Mouse (Mus musculus) midbrain, embryonic 16.5 days (tissue): ENCODE results near the gene Bicra. TPM values are rescaled to one million over a fixed set of nuclear protein-coding genes. Genes with fewer than 3 reads are reported as not detected.

Experiments
- ATAC-seq: fragments of 200-750 bp; cut with Nextera tagmentation; 2 replicates; pipeline ENCODE4 v1.8.0; 2017; ENCODE audit warnings: moderate TSS enrichment
- H3K27ac ChIP-seq: fragments of 300-500 bp; sonication (generic); 2 replicates; pipeline ENCODE4 v1.5.1; 2014; ENCODE audit warnings: mild to moderate bottlenecking, low read length, mixed read lengths
- H3K27me3 ChIP-seq: fragments of 300-500 bp; sonication (generic); 2 replicates; pipeline ENCODE4 v1.6.1; 2014; ENCODE audit warnings: low read depth, low read length, mixed read lengths; ENCODE audit not compliant: control insufficient read depth, insufficient read depth
- H3K36me3 ChIP-seq: fragments of 300-500 bp; sonication (generic); 2 replicates; pipeline ENCODE4 v1.6.1; 2014; ENCODE audit warnings: mild to moderate bottlenecking, low read length, moderate library complexity, mixed read lengths; ENCODE audit not compliant: control insufficient read depth, insufficient read depth
- H3K4me1 ChIP-seq: fragments of 300-500 bp; sonication (generic); 2 replicates; pipeline ENCODE4 v1.6.1; 2014; ENCODE audit warnings: mild to moderate bottlenecking, low read length, mixed read lengths; ENCODE audit not compliant: control insufficient read depth, insufficient read depth
- H3K4me2 ChIP-seq: fragments of 300-500 bp; sonication (generic); 2 replicates; pipeline ENCODE4 v1.6.1; 2014; ENCODE audit warnings: mild to moderate bottlenecking, low read length, mixed read lengths
- H3K4me3 ChIP-seq: fragments of 300-500 bp; sonication (generic); 2 replicates; pipeline ENCODE4 v1.5.1; 2014; ENCODE audit warnings: low read depth, mild to moderate bottlenecking, low read length, moderate library complexity, mixed read lengths
- H3K9ac ChIP-seq: fragments of 300-500 bp; sonication (generic); 2 replicates; pipeline ENCODE4 v1.6.1; 2014; ENCODE audit warnings: low read depth, low read length, mixed read lengths
- H3K9me3 ChIP-seq: fragments of 300-500 bp; sonication (generic); replicated peaks from 2 replicates; pipeline ENCODE4 v1.6.1; 2014; ENCODE audit warnings: mild to moderate bottlenecking, low read length, mixed read lengths; ENCODE audit not compliant: control insufficient read depth, poor library complexity, severe bottlenecking
- WGBS: fragments of 180-500 bp; shearing (Covaris S2); extraction: QIAGEN DNeasy Blood & Tissue Kit; methylation state at CpG from one replicate; pipeline ENCODE4 v1.1.7; 2014; 5-methylcytosine and 5-hydroxymethylcytosine counted together
- polyA plus RNA-seq: library from polyadenylated mRNA; unstranded; fragments of >200 nt; fragmentation: Nextera tagmentation; extraction: Ambion mirVana; gene quantifications from 2 replicates; pipeline ENCODE4 v1.2.1, GENCODE M21; 2015

The Bicra gene
- polyA plus RNA-seq: 5.9 and 7.7 TPM in 2 replicates

DNA sequence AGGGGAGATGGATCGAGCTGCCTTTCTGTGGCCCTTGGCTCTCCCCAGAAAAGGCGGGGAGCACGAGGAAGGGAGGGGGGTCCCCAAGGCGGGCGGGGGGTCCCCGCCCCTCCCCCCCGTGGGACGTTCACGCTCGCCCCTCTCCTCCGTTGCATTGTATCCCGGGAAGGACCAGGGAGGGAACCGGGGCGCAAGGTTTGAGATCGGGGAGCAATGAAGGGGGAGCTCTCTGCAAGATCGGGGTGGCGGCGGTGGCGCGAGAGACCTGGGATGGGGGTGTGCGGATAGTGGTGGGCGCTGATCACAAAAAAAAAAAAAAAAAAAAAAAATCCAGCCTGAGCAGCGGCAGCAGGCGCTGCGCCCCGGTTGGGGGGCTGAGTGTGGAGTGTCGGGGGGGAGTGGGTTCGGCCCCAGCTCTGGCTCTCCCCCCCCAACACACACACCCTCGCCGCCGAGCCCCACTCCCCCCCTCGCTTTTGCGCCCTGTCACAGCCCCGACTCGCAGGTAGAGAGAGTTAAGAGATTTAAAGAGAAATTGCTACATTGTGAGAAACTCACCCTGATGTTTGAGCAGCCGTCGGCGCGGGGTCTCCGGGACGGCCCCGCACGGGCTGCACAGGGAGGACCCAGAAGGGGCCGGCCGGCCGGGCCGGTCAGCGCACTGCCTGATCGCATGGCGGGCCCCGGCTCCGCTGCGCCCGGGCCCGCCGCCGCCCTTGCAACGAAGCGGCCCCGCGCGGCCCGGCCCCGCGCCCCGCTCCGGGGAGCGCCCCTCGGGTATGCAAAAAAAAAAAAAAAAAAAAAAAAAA, at the start of gene Bicra:
TSS of gene Bicra (minus strand) at position 584 of the 809 bp plus-strand sequence.
- ATAC-seq: peak; percentile 80
- Histone ChIP-seq H3K4me1 (peaks cover 48% of the 10 kb centered on the region), H3K27ac (peak within 1 kb of the TSS; percentile 99), H3K9ac (peak within 1 kb of the TSS; percentile 97), H3K36me3 (no peaks in the 10 kb centered on the region), H3K9me3 (no peaks in the 10 kb centered on the region), H3K27me3 (no peaks in the 10 kb centered on the region), H3K4me2 (peak within 1 kb of the TSS; percentile 85), H3K4me3 (peak within 1 kb of the TSS; percentile 73)
- under 1% methylated on average over 50 of the region's 69 CpGs for WGBS

DNA sequence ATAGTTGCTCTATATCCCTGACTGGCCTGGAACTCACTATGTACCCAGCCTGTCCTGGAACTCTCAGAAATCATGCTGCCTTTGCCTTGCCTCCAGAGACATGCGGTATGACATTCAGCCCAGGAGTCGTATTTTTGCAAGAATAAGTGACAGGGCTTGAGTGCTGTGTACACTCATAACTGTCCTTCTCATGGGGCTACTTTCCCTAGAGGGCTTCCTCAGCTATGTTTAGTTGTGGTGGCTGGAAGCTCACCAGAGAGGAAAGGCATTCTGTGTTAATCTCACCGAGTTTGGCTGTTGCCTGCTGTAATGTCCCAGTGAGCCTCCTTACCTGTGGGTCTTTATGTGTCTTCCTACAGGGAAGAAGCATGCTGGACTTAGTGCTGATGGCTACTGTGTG, 46.9 kb upstream of the Bicra start:
- H3K27ac ChIP-seq: no peak overlapping the region

GRCm38 (mm10) chr7:16087587-16087986, 39.9 kb upstream of the Bicra start:
- H3K27ac ChIP-seq: no peak overlapping the region
- H3K9ac ChIP-seq: no peak overlapping the region
- no peak overlapping the region for H3K4me2 ChIP-seq
- H3K27me3 ChIP-seq: no peaks in the 10 kb centered on the region; the same call in none of the 2 replicates
- 77% methylated on average over 2 of the region's 2 CpGs for WGBS
- H3K36me3 ChIP-seq: no peaks in the 10 kb centered on the region
- H3K4me3 ChIP-seq: no peak overlapping the region
- no peaks in the 10 kb centered on the region for H3K4me1 ChIP-seq
- no peaks in the 10 kb centered on the region for H3K9me3 ChIP-seq
- no peak for ATAC-seq

More for the DNA sequence above, 46.9 kb upstream of the Bicra start:
- H3K9ac ChIP-seq: no peak overlapping the region
- no peak overlapping the region for H3K4me3 ChIP-seq
- ATAC-seq: no peak
- peaks cover 9% of the 10 kb centered on the region for H3K4me1 ChIP-seq
- no peak overlapping the region for H3K4me2 ChIP-seq
- peaks cover 2% of the 10 kb centered on the region for H3K27me3 ChIP-seq
- no peaks in the 10 kb centered on the region for H3K9me3 ChIP-seq
- no peaks in the 10 kb centered on the region for H3K36me3 ChIP-seq
- WGBS: 73% methylated on average over 3 of the region's 3 CpGs

GRCm38 (mm10) chr7:16083361-16083760, 35.6 kb upstream of the Bicra start:
- Histone ChIP-seq H3K9me3 (no peaks in the 10 kb centered on the region), H3K27me3 (no peaks in the 10 kb centered on the region; the same call in 1 of the 2 replicates), H3K4me3 (no peak overlapping the region), H3K4me1 (no peaks in the 10 kb centered on the region), H3K36me3 (no peaks in the 10 kb centered on the region), H3K27ac (no peak overlapping the region), H3K9ac (no peak overlapping the region), H3K4me2 (no peak overlapping the region)
- ATAC-seq: no peak
- 68% methylated on average over 4 of the region's 4 CpGs for WGBS

- no peaks in the 10 kb centered on the region; the same call in 1 of the 2 replicates for H3K27me3 ChIP-seq
- H3K36me3 ChIP-seq: no peaks in the 10 kb centered on the region
- no peak overlapping the region for H3K27ac ChIP-seq
- WGBS: 69% methylated on average over 4 of the region's 4 CpGs
- H3K9ac ChIP-seq: no peak overlapping the region
- H3K4me2 ChIP-seq: no peak overlapping the region
- no peaks in the 10 kb centered on the region for H3K9me3 ChIP-seq
- no peaks in the 10 kb centered on the region for H3K4me1 ChIP-seq
- H3K4me3 ChIP-seq: no peak overlapping the region
- ATAC-seq: no peak
Observed at GRCm38 (mm10) chr7:16080581-16080980, 32.9 kb upstream of the Bicra start.

- ATAC-seq: no peak
- 54% methylated on average over 1 of the region's 1 CpGs for WGBS
- Histone ChIP-seq H3K27me3 (no peaks in the 10 kb centered on the region; the same call in 1 of the 2 replicates), H3K9me3 (no peaks in the 10 kb centered on the region), H3K27ac (no peak overlapping the region), H3K4me1 (no peaks in the 10 kb centered on the region), H3K36me3 (no peaks in the 10 kb centered on the region), H3K4me3 (no peak overlapping the region), H3K4me2 (no peak overlapping the region), H3K9ac (no peak overlapping the region)
Observed at GRCm38 (mm10) chr7:16079947-16080346, 32.2 kb upstream of the Bicra start.

GRCm38 (mm10) chr7:16071906-16072305, 24.2 kb upstream of the Bicra start:
- 88% methylated on average over 6 of the region's 6 CpGs for WGBS
- H3K27ac ChIP-seq: no peak overlapping the region
- H3K9me3 ChIP-seq: no peaks in the 10 kb centered on the region
- no peaks in the 10 kb centered on the region; the same call in 1 of the 2 replicates for H3K27me3 ChIP-seq
- no peak overlapping the region for H3K4me3 ChIP-seq
- ATAC-seq: no peak
- no peaks in the 10 kb centered on the region for H3K36me3 ChIP-seq
- H3K4me2 ChIP-seq: no peak overlapping the region
- no peak overlapping the region for H3K9ac ChIP-seq
- no peaks in the 10 kb centered on the region for H3K4me1 ChIP-seq

- H3K4me3 ChIP-seq: no peak overlapping the region
- no peak overlapping the region for H3K4me2 ChIP-seq
- no peaks in the 10 kb centered on the region for H3K4me1 ChIP-seq
- H3K36me3 ChIP-seq: no peaks in the 10 kb centered on the region
- H3K27ac ChIP-seq: no peak overlapping the region
- H3K9ac ChIP-seq: no peak overlapping the region
- no peak for ATAC-seq
- no peaks in the 10 kb centered on the region for H3K9me3 ChIP-seq
- H3K27me3 ChIP-seq: no peaks in the 10 kb centered on the region; the same call in 1 of the 2 replicates
Observed at GRCm38 (mm10) chr7:16070846-16071245, 23.1 kb upstream of the Bicra start.

DNA sequence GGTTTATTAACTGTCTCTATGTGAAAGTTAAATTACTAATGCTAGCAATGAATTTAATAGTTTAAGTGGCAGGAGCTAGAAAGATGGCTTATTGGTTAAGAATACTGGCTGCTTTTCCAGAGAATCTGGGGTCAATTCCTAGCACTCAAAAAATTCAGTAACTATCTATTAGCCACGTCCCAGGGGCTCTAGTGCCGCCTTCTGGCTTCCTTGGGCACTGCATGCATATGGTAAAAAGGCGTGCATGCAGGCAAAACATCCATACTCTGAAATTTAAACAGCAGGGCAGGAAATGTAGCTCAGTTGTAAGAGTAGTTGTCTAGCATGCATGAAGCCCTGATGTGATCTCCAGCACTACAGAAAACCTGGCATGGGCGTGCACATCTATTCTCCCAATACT, 15.8 kb upstream of the Bicra start:
- Histone ChIP-seq H3K27me3 (peaks cover 12% of the 10 kb centered on the region), H3K27ac (no peak overlapping the region), H3K4me3 (no peak overlapping the region), H3K9me3 (no peaks in the 10 kb centered on the region), H3K36me3 (no peaks in the 10 kb centered on the region), H3K9ac (no peak overlapping the region), H3K4me2 (no peak overlapping the region), H3K4me1 (no peaks in the 10 kb centered on the region)
- 35% methylated on average over 4 of the region's 4 CpGs for WGBS
- no peak for ATAC-seq
